Mouse (Mus musculus) lung, postnatal 0 days (tissue): ENCODE results near the gene Ctsz.

Experiments
- CTCF ChIP-seq: IDR thresholded peaks from 2 replicates; pipeline ENCODE4 v1.5.1; 2016; ENCODE audit warnings: antibody characterized with exemption, mild to moderate bottlenecking
- EP300 ChIP-seq: IDR thresholded peaks from 2 replicates; pipeline ENCODE4 v1.6.1; 2016; ENCODE audit warnings: antibody characterized with exemption, mild to moderate bottlenecking, control low read depth

DNA sequence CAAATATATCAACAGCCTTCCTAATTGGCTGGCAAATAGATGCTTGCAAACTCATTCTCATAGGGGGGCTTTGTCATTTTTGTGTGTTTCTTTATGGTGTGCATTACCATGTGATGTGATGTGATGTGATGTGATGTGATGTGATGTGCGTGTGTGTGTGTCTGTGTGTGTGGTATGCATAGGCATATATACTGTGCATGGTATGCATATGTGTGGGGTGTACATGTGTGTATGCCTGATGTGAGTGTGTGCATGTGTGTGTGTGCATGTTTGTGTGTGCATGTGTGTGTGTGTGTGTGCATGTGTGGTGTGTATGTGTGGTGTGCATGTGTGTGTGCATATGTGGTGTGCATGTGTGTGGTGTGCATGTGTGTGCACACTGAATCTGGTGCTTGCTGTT lies 41.8 kb downstream of the Ctsz start:
- TF ChIP-seq CTCF, result no peak
- TF ChIP-seq EP300, result no peak
